Mouse (Mus musculus) T-helper 1 cell (primary cell): ENCODE measurements around the gene Itgad.

Source experiments
- in situ Hi-C: fragments of 300-600 bp; cut with MboI, MseI; formaldehyde crosslinking; loops from one replicate; pipeline ENCODE4 v1.15.1; 2025; ENCODE audit warnings: high pct_unique_total_duplicates

Gene Itgad

GRCm38 (mm10) chr7:128240131-128240784, 86.1 kb downstream of the Itgad start:
- in situ Hi-C loops: loop anchor here (5.0 to 25.0 kb wide), 2 partner anchors 107 to 1028 kb away; partner anchors contain the start of genes Mylpf and Tbc1d10b

- in situ Hi-C loops: loop anchor here (5.0 to 25.0 kb wide), 2 partner anchors 105 to 1030 kb away; partner anchors contain the start of genes Mylpf and Tbc1d10b
Measured at GRCm38 (mm10) chr7:128242331-128242730, 88.2 kb downstream of the Itgad start.

- in situ Hi-C loops: loop anchor here (5.0 to 25.0 kb wide), 2 partner anchors 103 to 1032 kb away; partner anchors contain the start of genes Mylpf and Tbc1d10b
Measured at GRCm38 (mm10) chr7:128243921-128244320, 89.7 kb downstream of the Itgad start.

- in situ Hi-C loops: loop anchor here (5.0 to 25.0 kb wide), 2 partner anchors 103 to 1032 kb away; partner anchors contain the start of genes Mylpf and Tbc1d10b
Measured at GRCm38 (mm10) chr7:128244410-128245025, 90.3 kb downstream of the Itgad start.

GRCm38 (mm10) chr7:128245547-128245946, 91.4 kb downstream of the Itgad start:
- in situ Hi-C loops: loop anchor here (25.0 kb wide), 1 partner anchor 1033 kb away; the partner anchor contains the start of genes Mylpf and Tbc1d10b

- in situ Hi-C loops: loop anchor here (25.0 kb wide), 1 partner anchor 1034 kb away; the partner anchor contains the start of genes Mylpf and Tbc1d10b
Measured at GRCm38 (mm10) chr7:128246496-128247391, 92.6 kb downstream of the Itgad start, which contains the start of gene Tgfb1i1. Gene Tgfb1i1, plus strand, starts transcription at chr7:128246812.

- in situ Hi-C loops: loop anchor here (25.0 kb wide), 1 partner anchor 1035 kb away; the partner anchor contains the start of genes Mylpf and Tbc1d10b
Measured at GRCm38 (mm10) chr7:128247443-128247842, 93.3 kb downstream of the Itgad start.

- in situ Hi-C loops: loop anchor here (25.0 kb wide), 1 partner anchor 1036 kb away; the partner anchor contains the start of genes Mylpf and Tbc1d10b
Measured at GRCm38 (mm10) chr7:128248081-128249042, 94.2 kb downstream of the Itgad start.

GRCm38 (mm10) chr7:128249998-128250397, 95.8 kb downstream of the Itgad start:
- in situ Hi-C loops: loop anchor here (25.0 kb wide), 1 partner anchor 1038 kb away; the partner anchor contains the start of genes Mylpf and Tbc1d10b

GRCm38 (mm10) chr7:128251946-128252345, 97.8 kb downstream of the Itgad start:
- in situ Hi-C loops: no loop called here

GRCm38 (mm10) chr7:128252609-128253008, 98.4 kb downstream of the Itgad start:
- in situ Hi-C loops: no loop called here

- in situ Hi-C loops: no loop called here
Measured at GRCm38 (mm10) chr7:128254978-128255377, 100.8 kb downstream of the Itgad start.

- in situ Hi-C loops: no loop called here
Measured at GRCm38 (mm10) chr7:128255757-128256156, 101.6 kb downstream of the Itgad start.

- in situ Hi-C loops: no loop called here
Measured at GRCm38 (mm10) chr7:128256783-128257334, 102.7 kb downstream of the Itgad start.

- in situ Hi-C loops: no loop called here
Measured at GRCm38 (mm10) chr7:128265411-128265810, 111.2 kb downstream of the Itgad start, which contains the start of gene Slc5a2. Gene Slc5a2, plus strand, starts transcription at chr7:128265657.

- in situ Hi-C loops: no loop called here
Measured at GRCm38 (mm10) chr7:128266056-128266455, 111.9 kb downstream of the Itgad start.

GRCm38 (mm10) chr7:128267391-128267790, 113.2 kb downstream of the Itgad start:
- in situ Hi-C loops: no loop called here

- in situ Hi-C loops: no loop called here
Measured at GRCm38 (mm10) chr7:128267813-128268212, 113.6 kb downstream of the Itgad start.

GRCm38 (mm10) chr7:128270431-128270850, 116.3 kb downstream of the Itgad start:
- in situ Hi-C loops: no loop called here

- in situ Hi-C loops: no loop called here
Measured at GRCm38 (mm10) chr7:128271496-128271895, 117.3 kb downstream of the Itgad start.
